Mouse (Mus musculus) megakaryocyte, adult 5-6 weeks (primary cell): ENCODE measurements at regions not wholly inside any gene's neighbourhood (a gene's known extent, or its start where the extent isn't known, plus 50 kb on each side); places are given as distances from the start of the nearest gene placed in this dataset.

Source experiments
- ATAC-seq: 2 replicates; pipeline ENCODE4 v1.8.0; 2016; ENCODE audit warnings: mild to moderate bottlenecking, inconsistent platforms; ENCODE audit not compliant: poor library complexity, severe bottlenecking

DNA sequence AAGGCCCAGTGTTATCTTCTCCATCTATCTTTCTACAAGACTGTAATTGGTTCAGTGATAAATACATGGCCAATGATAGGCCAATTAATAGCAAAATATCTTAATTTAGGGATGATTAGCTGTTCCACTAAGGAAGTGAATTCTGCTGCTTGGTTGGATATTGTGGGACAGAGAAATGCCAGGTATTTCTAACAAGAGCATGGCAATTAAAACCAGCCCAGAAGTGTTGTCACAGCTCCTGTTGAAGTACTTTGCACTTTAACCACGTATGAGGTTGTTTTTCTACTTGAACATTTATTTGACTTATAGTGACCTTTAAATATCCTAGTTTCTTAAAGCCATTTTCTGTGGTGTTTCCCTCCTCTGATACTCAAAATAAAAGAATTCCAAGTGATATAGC lies 65.7 kb upstream of the Acsl4 start:
- ATAC-seq = no peak

DNA sequence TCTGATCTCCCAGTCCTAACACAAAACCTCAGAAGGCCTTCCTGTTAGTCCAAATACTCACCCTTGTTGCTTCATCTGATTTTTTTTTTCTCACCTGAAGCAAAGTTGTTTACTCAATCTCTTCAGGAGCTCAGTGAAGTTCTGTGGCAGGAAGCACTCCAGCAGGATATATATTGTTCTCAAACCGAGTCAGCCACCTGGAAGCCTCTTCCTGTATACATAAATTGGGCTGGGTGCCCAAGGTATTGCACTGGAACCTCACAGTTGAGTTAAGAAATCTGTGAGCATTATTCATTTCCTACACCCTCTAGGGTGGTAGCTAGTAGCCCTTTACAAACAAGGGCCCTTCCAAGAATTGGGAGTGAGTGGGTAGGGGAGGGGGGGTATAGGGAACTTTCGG lies 73.8 kb upstream of the Acsl4 start:
- no peak for ATAC-seq

DNA sequence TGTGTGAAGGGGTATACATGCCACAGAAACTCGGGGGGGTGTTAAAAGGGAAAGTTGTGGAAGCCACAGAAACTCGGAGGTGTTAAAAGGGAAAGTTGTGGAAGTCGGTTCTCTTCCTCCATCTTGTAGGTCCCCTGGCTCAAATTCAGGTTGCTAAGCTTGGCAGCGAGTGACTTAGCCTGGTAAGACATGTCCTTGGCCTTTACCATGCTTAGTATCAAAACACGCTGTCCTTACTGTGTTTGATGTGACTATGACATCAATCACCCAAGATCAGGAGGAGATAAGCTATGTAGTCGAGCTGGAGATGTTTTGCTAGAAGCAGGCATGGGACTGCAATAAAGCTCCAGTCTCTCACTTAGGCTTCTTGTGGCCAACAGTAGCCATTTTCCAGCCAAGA lies 74.4 kb upstream of the Acsl4 start:
- no peak for ATAC-seq

DNA sequence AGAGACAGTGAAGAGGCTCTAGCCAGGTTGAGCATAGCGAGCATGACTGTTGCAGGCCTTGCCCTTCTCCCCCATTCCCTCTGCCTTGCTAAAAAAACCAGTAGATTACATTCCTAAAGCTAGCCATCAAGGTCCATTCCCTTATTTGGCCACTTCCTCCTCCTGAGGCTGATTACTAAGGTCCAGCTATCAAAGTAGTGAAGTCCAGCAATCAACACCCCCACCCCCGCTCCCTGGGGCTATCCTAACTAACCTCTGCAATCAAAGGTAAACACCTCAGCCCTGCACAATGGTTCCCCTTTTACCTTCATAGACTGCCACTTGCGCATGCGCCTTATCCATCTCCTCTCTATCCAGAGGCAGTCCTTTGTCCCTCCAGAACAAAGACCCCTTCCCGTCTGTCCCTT lies 77.5 kb upstream of the Acsl4 start:
- no peak for ATAC-seq

DNA sequence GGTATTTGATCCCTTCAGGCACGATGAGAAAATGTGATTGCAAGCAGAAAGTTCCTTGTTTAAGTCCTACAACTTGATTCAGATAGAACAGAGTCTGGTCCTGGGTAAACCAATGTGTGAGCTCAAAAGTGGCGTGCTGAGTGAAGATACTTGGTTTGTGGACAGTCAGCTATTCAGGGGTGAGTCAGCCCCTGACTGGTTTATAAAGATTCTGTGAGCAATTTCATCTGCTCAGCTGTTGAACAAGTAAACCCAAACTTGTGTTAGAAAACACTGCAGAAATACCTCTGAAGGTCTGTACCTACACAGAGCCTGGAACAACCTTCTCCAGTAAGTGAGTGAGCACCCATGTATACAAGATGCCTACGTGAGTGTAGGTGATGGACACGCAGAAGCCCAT lies 78.1 kb upstream of the Acsl4 start:
- ATAC-seq = no peak

DNA sequence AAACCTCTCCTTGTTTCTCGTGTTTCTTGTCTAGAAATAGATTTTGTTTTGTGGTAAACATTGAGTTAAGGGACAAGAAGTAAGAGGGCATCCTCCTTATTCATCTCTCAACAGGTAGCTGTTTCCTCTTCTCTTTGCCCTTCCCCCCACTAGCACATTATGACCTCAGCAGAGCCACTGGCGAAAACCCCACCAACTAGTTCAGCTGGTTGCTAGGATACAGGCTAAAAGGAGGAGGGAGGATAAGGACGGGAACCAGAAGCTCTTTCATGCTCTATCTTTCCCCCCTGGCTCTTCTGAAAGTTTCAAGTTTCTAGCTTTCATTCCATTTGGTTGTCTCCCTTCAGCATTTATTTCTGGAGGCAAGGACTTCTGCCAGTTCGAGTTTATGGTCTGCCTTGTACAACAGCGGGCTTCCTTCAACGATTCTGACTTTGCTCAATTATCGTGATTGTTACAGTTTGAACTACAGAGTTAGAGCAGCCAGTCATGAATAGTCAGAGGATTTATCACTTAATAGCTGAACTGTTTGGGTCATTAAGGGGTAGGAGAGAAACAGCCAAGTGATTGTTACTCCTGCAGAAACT lies 78.8 kb upstream of the Acsl4 start:
- ATAC-seq = no peak

DNA sequence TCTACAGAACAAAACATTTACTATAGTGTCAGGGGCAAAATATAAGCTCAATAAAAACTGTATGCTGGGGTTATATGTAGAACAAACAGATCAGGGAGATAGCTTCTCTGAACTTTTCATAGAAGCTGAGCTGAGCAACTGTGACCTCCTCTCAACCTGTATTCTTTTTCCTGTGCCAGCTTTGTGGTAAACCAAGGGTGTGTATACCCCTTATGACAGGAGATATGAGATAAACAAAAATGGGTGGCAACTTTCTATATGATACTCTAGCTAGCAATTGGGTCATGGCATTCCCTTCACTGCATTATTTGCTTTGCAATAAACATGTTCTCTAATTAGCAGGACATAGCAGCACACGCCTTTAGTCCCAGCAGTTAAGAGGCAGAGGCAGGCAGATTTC lies 79.7 kb upstream of the Acsl4 start:
- no peak for ATAC-seq

DNA sequence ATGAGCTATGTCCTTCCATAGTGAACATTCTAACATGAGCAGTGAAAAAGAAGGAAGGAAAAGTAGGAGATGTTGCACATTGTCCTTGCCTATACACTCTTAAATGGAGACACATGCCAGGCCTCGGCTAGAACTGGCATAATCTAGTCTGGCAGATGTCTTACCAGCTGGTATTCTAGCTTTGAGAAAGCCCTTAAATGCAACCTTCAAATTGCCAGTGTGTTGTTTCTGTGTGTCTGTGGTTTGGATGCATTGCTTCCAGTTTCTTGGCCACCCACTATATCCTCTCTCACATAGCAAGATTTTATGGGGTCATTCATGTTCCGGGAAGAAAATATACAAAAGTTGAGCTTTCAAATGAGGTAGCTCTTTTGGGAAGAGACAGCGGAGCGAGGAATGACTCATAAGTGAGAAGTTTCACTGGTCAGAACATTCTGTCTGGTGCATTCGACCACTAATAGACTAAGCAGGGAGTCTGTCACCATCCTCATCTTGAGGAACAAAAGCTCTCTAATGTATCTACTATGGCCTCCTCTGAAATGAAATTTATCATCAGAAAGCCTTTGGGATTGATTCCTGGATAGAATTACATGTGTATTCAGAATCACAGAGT lies 91.0 kb upstream of the Acsl4 start:
- no peak for ATAC-seq

DNA sequence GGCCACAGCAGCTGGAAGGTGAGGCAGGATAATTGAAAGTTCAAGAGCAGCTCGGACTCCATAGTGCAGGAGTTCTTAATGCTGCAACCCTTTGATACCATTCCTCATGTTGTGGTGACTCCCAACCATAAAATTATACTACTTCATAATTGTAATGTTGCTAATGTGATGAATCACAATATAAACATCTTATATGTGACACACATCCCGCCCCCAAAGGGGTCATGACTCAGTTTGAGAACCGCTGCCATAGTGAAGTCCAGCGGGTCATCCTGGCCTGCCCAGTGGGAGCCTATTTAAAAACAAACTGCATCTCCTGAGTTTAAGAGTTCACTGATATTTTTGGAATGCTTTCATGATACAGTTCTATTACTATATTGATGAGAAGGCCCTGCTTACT lies 97.7 kb upstream of the Acsl4 start:
- ATAC-seq = no peak

DNA sequence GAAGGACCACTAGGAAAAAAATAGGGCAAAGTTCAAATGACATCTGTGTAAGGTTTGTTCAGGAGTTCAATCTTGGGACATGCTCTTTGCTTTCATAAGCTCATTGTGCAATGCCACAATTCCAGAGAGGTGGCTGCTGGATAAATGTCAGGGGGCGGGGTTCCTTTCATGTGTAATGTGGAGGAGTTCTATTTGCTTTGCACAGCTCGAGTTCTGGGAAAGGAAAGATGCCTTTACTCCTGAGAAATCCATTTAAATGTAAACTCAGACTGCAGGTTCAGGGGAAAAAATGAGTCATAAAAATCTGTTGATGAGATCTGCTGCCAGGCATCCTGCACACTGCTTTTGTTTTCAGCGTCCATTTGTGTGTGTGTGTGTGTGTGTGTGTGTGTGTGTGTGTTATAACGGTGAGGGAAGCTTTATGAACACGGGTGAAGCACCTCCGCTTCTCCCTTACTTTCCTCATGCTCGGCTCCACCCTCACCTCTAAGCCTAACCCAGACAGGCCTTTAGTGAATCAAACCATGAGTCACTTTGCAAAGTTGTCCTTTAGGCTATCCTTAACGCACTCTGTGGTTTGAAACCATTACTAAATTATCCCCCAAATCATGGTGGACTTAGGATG lies 99.9 kb upstream of the Acsl4 start:
- no peak for ATAC-seq

DNA sequence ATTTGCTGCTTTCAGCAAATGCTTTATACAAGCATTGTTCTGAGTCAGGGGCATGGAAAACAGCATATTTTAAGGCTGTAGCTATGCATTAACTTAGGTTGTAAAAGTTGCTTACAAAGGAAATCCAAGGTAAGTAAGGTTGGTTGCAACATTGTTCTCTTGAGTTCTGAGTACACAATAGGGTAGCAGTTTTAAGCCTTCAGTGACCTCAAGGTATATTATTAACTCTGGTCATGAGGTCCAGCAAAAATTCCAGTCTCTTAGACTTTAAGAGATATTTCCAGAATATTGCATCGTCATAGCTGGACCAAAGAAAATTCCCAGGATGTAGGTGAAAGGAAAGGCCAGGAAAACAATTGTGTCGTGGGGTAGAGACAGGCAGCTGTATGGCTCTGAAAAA lies 110.8 kb upstream of the Acsl4 start:
- ATAC-seq = no peak

DNA sequence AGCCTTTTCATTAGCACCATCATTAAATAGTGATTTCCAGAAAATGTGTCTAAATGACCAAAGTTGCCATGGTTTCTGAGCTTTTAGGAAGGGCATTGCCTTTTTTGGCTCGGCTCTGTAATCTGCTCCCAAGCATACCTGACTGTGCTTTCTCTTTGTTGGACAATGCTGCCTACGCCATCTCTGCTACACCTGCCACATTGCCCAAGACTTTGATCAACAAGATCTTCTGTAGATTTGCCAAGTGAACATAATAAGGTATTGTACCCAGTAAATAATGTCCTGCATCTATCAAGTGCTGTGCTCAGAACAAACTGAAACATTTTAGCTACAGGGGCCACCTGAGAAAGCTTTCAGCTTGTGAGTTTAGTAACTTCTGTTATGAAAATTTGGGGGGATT lies 114.6 kb upstream of the Acsl4 start:
- ATAC-seq = no peak

DNA sequence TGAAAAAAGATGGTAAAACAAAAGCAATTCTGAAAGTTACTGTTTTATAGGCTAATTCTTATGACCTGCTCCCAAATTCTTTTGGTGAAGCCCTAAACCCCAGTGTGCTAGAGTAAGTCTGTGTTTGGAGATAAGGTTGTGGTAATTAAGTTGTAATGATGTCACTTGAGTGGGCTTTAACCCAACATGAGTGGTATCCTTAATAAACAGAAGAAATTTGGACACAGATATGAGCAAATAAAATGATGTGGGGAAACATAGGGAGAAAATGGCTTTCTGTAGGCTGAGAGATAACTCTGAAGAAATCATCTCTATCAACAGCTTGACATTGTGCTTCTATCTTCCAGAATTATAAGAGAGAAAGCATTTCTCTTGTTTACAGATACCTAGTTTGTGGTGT lies 117.1 kb upstream of the Acsl4 start:
- no peak for ATAC-seq

DNA sequence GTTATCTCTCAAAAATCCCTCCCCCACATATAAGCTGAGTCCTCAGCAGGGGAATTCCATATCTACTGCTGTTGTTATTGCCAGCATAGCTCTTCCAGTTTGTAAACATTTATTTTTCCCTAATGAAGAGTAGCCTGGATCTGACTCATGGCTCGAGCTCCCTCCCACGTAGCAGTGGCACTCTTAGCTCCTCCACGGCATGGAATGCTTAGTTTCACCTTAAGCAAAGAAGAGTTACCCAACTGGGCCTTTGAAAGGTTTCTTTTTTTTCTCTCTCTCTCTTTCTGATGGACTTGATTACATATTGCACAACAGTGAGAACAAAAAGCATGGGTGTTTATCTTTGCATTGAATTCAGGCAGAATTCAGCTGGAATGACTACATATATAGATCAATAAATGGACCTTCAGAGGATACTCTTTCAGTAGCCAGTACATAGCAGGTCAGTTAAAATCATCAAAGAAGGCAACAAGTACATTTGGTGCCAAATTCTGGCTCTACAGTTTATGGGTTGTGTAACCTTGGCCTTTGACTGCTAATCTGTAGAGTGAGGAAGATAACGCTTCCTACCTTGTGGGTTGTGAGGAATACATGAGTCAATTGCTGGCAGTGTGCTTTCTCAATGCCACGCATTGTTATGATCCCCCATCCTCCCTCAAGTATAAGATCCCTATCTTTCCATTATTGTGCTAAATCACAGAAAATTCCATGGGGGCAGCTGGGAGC lies 126.2 kb upstream of the Acsl4 start:
- no peak for ATAC-seq

DNA sequence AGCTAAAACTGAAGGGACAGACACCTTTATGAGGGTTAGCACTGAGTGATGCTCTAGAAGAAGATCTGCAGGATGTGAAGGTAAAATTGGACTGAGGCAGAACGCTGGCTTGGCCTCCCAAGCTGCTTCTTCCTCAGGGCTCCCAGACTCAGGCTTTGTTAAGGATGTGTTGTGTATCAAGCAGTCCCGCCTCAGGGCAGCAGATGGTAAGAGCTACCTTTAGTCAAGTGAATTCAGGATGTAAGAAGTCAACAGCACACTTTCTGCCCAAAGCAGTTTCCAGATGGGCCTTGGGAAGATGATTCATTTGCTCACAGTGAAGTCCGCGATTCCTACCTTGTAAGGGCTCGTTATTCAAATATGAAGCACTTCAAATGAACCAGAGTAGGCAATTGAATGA lies 126.9 kb upstream of the Acsl4 start:
- no peak for ATAC-seq

DNA sequence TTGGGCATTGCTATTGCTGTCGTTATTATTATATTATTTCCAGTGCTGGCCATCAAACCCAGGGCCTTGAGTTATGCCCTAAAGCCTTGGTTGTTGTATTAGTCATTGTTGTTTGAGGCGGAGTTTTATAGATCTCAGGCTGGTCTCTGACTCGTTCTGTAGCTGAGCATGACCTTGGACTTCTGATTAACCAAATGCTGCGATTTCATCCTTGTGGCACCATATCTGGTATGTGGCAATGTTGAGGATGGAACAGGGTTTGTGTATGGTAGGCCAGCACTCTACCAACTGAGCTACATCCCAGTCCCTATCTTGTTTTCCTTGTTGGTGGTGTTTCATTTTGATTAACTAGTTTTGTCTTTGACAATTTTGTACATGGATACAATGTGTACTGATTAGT lies 130.7 kb upstream of the Acsl4 start:
- ATAC-seq = no peak

DNA sequence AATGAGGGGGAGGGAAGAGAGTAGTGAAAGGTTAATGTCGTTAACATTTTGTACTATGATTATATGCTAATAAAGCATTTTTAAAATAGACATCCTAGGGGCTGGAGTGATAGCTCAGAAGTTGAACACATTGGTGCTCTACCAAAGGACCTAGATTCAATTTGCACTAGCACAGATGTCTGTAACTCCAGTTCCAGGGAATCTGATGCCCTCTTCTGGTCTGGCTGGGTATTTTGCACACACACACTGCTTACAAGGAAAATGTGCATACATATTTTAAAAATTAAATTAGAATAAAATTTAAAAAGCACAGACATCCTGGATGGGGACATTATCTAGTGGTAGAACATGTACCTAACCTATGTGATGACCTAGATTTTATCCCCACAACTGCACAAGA lies 136.6 kb upstream of the Acsl4 start:
- ATAC-seq = no peak

DNA sequence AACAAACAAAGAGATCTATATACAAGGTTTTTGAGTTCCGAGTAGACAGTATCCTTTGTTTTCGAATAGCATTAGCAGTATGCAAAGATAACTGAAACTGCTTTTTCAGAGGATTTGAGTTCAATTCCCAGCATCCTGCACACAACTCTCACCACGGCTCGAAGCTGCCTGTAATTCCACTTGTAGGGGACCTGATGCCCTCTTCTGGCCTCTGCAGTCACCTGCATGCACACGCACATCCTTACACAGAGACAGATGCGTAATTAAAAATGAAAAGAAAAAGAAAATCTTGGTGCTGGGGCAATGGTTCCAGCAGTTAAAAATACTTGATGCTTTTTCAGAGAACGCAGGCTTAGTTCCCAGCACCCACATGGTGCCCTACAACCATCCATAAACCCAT lies 139.6 kb upstream of the Acsl4 start:
- no peak for ATAC-seq

DNA sequence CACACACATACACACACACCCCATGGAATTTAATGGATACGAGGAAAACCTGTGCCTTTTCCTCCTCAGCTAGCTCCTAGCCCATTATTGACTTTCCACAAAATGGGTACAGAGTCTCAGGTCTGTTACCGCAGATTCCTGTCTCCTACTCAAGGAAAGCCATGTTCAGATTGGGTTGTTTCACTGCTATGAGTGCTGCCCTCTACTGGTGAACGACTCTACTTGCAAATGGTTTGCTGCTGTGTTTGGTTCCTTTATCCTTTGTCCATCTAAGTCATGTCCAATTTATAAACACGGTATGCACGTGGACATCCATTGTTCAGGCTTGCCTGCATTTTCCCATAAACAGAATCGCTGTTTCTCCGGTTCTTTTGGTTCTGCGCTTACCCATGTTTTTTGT lies 144.4 kb upstream of the Acsl4 start:
- ATAC-seq = peak; percentile 79

DNA sequence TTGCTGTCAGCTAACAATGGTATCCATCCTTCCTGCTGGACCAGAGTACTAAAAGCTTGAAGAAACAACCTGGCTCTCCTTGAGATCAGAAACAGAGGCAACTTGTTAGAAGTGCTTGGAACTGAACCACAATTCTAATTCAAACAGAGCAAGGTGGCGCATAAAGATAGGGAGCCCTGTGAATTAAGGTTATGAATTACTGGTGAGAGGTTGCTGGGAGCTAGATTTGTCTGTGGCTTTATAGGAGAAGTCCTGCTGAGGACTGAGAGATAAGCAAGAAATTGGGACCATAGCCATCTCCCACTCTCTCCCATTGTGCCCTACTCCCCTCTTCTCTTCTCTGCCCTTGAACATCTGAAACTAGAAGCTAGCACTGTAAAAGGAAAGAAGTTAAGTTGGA lies 145.2 kb upstream of the Acsl4 start:
- no peak for ATAC-seq

DNA sequence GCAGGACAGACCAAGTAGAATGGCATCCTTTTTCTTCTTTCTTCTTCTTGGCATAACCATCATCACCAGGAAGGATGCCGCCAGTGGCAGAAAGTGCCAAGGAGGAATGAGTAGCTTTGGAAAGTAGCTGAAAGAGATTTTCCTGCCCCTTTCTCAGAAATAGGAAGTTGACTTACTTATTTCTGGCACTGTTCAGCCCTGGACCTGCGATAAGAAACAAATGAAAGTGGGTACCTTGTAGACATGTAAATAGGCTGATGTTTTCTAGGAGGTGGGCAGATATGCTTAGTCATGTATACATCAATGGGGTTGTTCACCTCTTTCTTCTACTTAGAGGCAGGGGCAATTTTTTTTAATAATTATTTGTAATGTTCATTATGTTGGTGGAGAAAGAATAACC lies 145.3 kb upstream of the Tmem164 start:
- no peak for ATAC-seq

DNA sequence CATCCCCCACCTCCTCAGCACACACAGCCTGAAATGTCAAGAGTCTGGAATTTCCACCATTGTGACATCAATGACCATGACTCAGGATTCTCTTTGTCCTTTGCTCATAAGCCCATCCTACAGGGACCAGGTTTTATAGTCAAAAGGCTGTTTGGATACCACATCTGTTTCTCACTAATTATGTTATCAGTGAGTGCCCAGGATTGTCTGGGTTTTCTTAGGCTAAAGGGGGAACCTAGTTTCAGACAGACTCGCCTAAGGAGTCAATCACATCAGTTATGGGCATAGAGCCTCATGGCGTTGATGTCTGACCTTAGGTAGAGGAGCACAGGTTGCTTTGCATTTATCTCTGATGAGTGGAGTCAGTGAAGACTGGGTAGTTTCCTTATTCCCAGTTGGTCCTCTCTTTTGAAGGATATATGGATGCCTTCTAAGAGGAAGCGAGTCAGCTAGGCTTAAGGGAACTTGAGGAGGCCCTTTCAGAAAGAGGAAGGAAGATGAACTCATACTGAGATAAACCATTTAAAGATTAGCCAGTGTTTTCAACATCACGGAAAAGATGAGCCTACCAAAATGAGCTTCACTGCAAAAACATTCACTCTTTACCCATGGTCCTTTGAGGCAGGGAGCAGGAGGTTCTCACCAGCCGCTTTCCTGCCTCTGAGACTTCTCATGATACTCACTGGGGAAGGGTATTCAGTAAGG lies 143.8 kb upstream of the Tmem164 start:
- peak; percentile 85 for ATAC-seq
